Mouse (Mus musculus) embryonic facial prominence, embryonic 11.5 days (tissue): ENCODE measurements around the gene Vmn1r84. TPM values are rescaled to one million over a fixed set of nuclear protein-coding genes. Genes with fewer than 3 reads are reported as not detected.

Experiments used
- ATAC-seq: fragments of 200-750 bp; cut with Nextera tagmentation; replicated peaks from 2 replicates; pipeline ENCODE4 v1.8.0; 2017; ENCODE audit warnings: low read depth; ENCODE audit not compliant: insufficient number of reproducible peaks, low FRiP score, low TSS enrichment
- DNase-seq: peaks from one replicate; pipeline ENCODE4 v3.0.0-alpha.2; 2015; ENCODE audit warnings: low spot score
- H3K27ac ChIP-seq: fragments of 300-500 bp; sonication (generic); replicated peaks from 2 replicates; pipeline ENCODE4 v1.5.1; 2014; ENCODE audit warnings: mild to moderate bottlenecking, low read depth, low read length, control low read depth
- H3K27me3 ChIP-seq: fragments of 300-500 bp; sonication (generic); 2 replicates; pipeline ENCODE4 v1.6.1; 2014; ENCODE audit warnings: mild to moderate bottlenecking, low read length, moderate library complexity, mixed read lengths; ENCODE audit not compliant: control insufficient read depth, insufficient read depth
- H3K36me3 ChIP-seq: fragments of 300-500 bp; sonication (generic); replicated peaks from 2 replicates; pipeline ENCODE4 v1.6.1; 2014; ENCODE audit warnings: low read depth, mild to moderate bottlenecking, low read length, moderate library complexity, mixed read lengths; ENCODE audit not compliant: control insufficient read depth, insufficient read depth
- H3K4me1 ChIP-seq: fragments of 300-500 bp; sonication (generic); 2 replicates; pipeline ENCODE4 v1.6.1; 2014; ENCODE audit warnings: low read length, mixed read lengths; ENCODE audit not compliant: control insufficient read depth, insufficient read depth
- H3K4me2 ChIP-seq: fragments of 300-500 bp; sonication (generic); 2 replicates; pipeline ENCODE4 v1.6.1; 2014; ENCODE audit warnings: low read depth, mild to moderate bottlenecking, control low read depth, low read length, moderate library complexity
- H3K4me3 ChIP-seq: fragments of 300-500 bp; sonication (generic); 2 replicates; pipeline ENCODE4 v1.5.1; 2014; ENCODE audit warnings: low read depth, low read length, control low read depth
- H3K9ac ChIP-seq: fragments of 300-500 bp; sonication (generic); replicated peaks from 2 replicates; pipeline ENCODE4 v1.6.1; 2014; ENCODE audit warnings: mild to moderate bottlenecking, control low read depth, low read length
- H3K9me3 ChIP-seq: fragments of 300-500 bp; sonication (generic); replicated peaks from 2 replicates; pipeline ENCODE4 v1.6.1; 2016; ENCODE audit warnings: mild to moderate bottlenecking, low read length, inconsistent platforms, mixed read lengths; ENCODE audit not compliant: control insufficient read depth
- WGBS: fragments of 180-500 bp; shearing (Covaris S2); extraction: QIAGEN DNeasy Blood & Tissue Kit; methylation state at CpG from one replicate; pipeline ENCODE4 v1.1.7; 2014; 5-methylcytosine and 5-hydroxymethylcytosine counted together
- microRNA-seq: library from miRNA; unstranded; fragments of <30 nt; microRNA quantifications from one replicate; pipeline ENCODE4, GENCODE M21; 2016; ENCODE audit warnings: borderline number of aligned reads
- polyA plus RNA-seq: library from polyadenylated mRNA; unstranded; fragments of >200 nt; fragmentation: Nextera tagmentation; extraction: Ambion mirVana; gene quantifications from 2 replicates; pipeline ENCODE4 v1.2.1, GENCODE M21; 2014

Vmn1r84 gene
- polyA plus RNA-seq: not detected in 2 replicates

GRCm38 (mm10) chr7:12369173-12369572 is at the start of gene Vmn1r84:
Gene Vmn1r84, minus strand, starts transcription at chr7:12369273.
- Histone ChIP-seq H3K4me3 (no peak within 1 kb of the TSS), H3K4me1 (no peaks in the 10 kb centered on the region), H3K9me3 (no peaks in the 10 kb centered on the region), H3K27me3 (no peaks in the 10 kb centered on the region), H3K27ac (no peak within 1 kb of the TSS), H3K9ac (no peak within 1 kb of the TSS), H3K4me2 (no peak within 1 kb of the TSS), H3K36me3 (no peaks in the 10 kb centered on the region)
- ATAC-seq (no peak), DNase-seq (no peak)
- WGBS: 39% methylated on average over 1 of the region's 1 CpGs

- Histone ChIP-seq H3K4me1 (no peaks in the 10 kb centered on the region), H3K4me2 (no peak within 1 kb of the TSS), H3K4me3 (no peak within 1 kb of the TSS), H3K36me3 (no peaks in the 10 kb centered on the region), H3K9me3 (no peaks in the 10 kb centered on the region), H3K27me3 (no peaks in the 10 kb centered on the region), H3K27ac (no peak within 1 kb of the TSS), H3K9ac (no peak within 1 kb of the TSS)
- ATAC-seq: no peak
- no peak for DNase-seq
- 84% methylated on average over 2 of the region's 2 CpGs for WGBS
These were observed 39.7 kb downstream of the Vmn1r84 start, which contains the start of gene Vmn1r83 for GRCm38 (mm10) chr7:12329381-12329780. Gene Vmn1r83, minus strand, starts transcription at chr7:12329481.

Small RNA genes within 50 kb of the gene (microRNA-seq; reads per million reads assigned to microRNA genes)
- gene Gm23521: not detected

Other genes with a start within 250 kb of the Vmn1r84 start
- gene Vmn1r78, start 219.0 kb downstream of the Vmn1r84 start, polyA plus RNA-seq: not detected in 2 replicates
- gene Vmn1r79, start 198.0 kb downstream of the Vmn1r84 start, polyA plus RNA-seq: not detected in 2 replicates
- not detected in 2 replicates for gene Vmn1r80, start 180.0 kb downstream of the Vmn1r84 start, polyA plus RNA-seq
- gene Vmn1r81, start 101.0 kb downstream of the Vmn1r84 start, polyA plus RNA-seq: not detected in 2 replicates
- not detected in 2 replicates for gene Vmn1r82, start 68.8 kb downstream of the Vmn1r84 start, polyA plus RNA-seq
- gene Vmn1r83, start 39.8 kb downstream of the Vmn1r84 start, polyA plus RNA-seq: not detected in 2 replicates
- 4.1 and 4.2 TPM in 2 replicates for gene Zfp551, start 53.5 kb upstream of the Vmn1r84 start, polyA plus RNA-seq
- gene Zfp606, start 109.0 kb upstream of the Vmn1r84 start, polyA plus RNA-seq: 44.5 and 45.8 TPM in 2 replicates
- not detected in 2 replicates for gene 2900092C05Rik, start 143.2 kb upstream of the Vmn1r84 start, polyA plus RNA-seq
- not detected in 2 replicates for gene Vmn2r53, start 239.5 kb upstream of the Vmn1r84 start, polyA plus RNA-seq